Mouse (Mus musculus) inflammation-experienced regulatory T-cells, adult 16 weeks (primary cell): ENCODE results near the gene Asf1b. TPM values are rescaled to one million over a fixed set of nuclear protein-coding genes. Genes with fewer than 3 reads are reported as not detected.

Experiments
- polyA plus RNA-seq: library from polyadenylated mRNA; unstranded; fragments of 100-300 nt; shearing (Covaris generic); gene quantifications from one replicate; pipeline ENCODE4 v1.2.1, GENCODE M21; 2017

Asf1b gene
- polyA plus RNA-seq = 26.9 TPM

GRCm38 (mm10) chr8:83955106-83955957 is at the start of gene Asf1b, which contains the start of gene Gm10644:
Gene Asf1b, plus strand, starts transcription at chr8:83955507.
Gene Gm10644, minus strand, starts transcription at chr8:83955205.

GRCm38 (mm10) chr8:83972150-83973120 is 17.1 kb downstream of the Asf1b start, which contains the start of gene Prkaca:
Gene Prkaca, plus strand, starts transcription at chr8:83972993.

GRCm38 (mm10) chr8:83997511-83998141 is 42.3 kb downstream of the Asf1b start, which contains the start of gene Samd1:
Gene Samd1, plus strand, starts transcription at chr8:83997672.

GRCm38 (mm10) chr8:84001281-84002000 is 46.1 kb downstream of the Asf1b start, which contains the start of gene 1700067K01Rik:
Gene 1700067K01Rik, plus strand, starts transcription at chr8:84001502.

GRCm38 (mm10) chr8:84011705-84012498 is 56.6 kb downstream of the Asf1b start, which contains the start of gene 2210011C24Rik:
Gene 2210011C24Rik, minus strand, starts transcription at chr8:84012171.

Other genes with a start within 250 kb of the Asf1b start
- gene Ddx39, start 240.3 kb upstream of the Asf1b start, polyA plus RNA-seq = 201 TPM
- gene Adgre5, start 214.2 kb upstream of the Asf1b start, polyA plus RNA-seq = 568 TPM
- 3.2 TPM for gene Adgrl1, start 55.4 kb upstream of the Asf1b start, polyA plus RNA-seq
- gene Gm10644, start 302 bp upstream of the Asf1b start, polyA plus RNA-seq = 0.94 TPM
- gene Prkaca, start 17.5 kb downstream of the Asf1b start, polyA plus RNA-seq = 2.1 TPM
- gene Samd1, start 42.2 kb downstream of the Asf1b start, polyA plus RNA-seq = 1.5 TPM
- gene 1700067K01Rik, start 46.0 kb downstream of the Asf1b start, polyA plus RNA-seq = 1.2 TPM
- gene 2210011C24Rik, start 56.7 kb downstream of the Asf1b start, polyA plus RNA-seq = 1.0 TPM
- 4.5 TPM for gene Palm3, start 66.0 kb downstream of the Asf1b start, polyA plus RNA-seq
- gene Il27ra, start 87.1 kb downstream of the Asf1b start, polyA plus RNA-seq = 435 TPM
- 136 TPM for gene Rln3, start 89.5 kb downstream of the Asf1b start, polyA plus RNA-seq
- 0.98 TPM for gene Gm10643, start 109.6 kb downstream of the Asf1b start, polyA plus RNA-seq
- gene Rfx1, start 111.3 kb downstream of the Asf1b start, polyA plus RNA-seq = 45.8 TPM
- gene Dcaf15, start 149.3 kb downstream of the Asf1b start, polyA plus RNA-seq = 28.9 TPM
- gene Podnl1, start 170.5 kb downstream of the Asf1b start, polyA plus RNA-seq = 24.7 TPM
- gene Cc2d1a, start 192.4 kb downstream of the Asf1b start, polyA plus RNA-seq = 63.0 TPM
- 2.4 TPM for gene 4930432K21Rik, start 192.5 kb downstream of the Asf1b start, polyA plus RNA-seq
- gene Nanos3, start 229.7 kb downstream of the Asf1b start, polyA plus RNA-seq = not detected